Mouse (Mus musculus) C2C12 (cell line): ENCODE measurements at regions not wholly inside any gene's neighbourhood (a gene's known extent, or its start where the extent isn't known, plus 50 kb on each side); places are given as distances from the start of the nearest gene placed in this dataset.

ENCODE experiments used
- H3K27me3 ChIP-seq: one replicate; pipeline ENCODE4 v1.6.1; 2011; ENCODE audit not compliant: control insufficient read depth, insufficient read depth, insufficient read length
- H3K36me3 ChIP-seq: one replicate; pipeline ENCODE4 v1.6.1; 2011; ENCODE audit not compliant: control insufficient read depth, insufficient read depth
- H3K4me3 ChIP-seq: one replicate; pipeline ENCODE4 v1.5.1; 2011; ENCODE audit warnings: mild to moderate bottlenecking, control low read depth; ENCODE audit not compliant: poor library complexity, insufficient read depth, severe bottlenecking
- H3K79me2 ChIP-seq: one replicate; pipeline ENCODE4 v1.6.1; 2011; ENCODE audit not compliant: control insufficient read depth, insufficient read depth
- H3K79me3 ChIP-seq: one replicate; pipeline ENCODE4 v1.6.1; 2011; ENCODE audit warnings: low read depth, control low read depth
- H3ac ChIP-seq: one replicate; pipeline ENCODE3; 2011; ENCODE audit warnings: low read depth; ENCODE audit not compliant: control insufficient read depth, insufficient read length
- CEBPB ChIP-seq: IDR thresholded peaks from one replicate; pipeline ENCODE4 v1.6.1; 2011; ENCODE audit warnings: low read depth, mild to moderate bottlenecking, control low read depth, moderate library complexity
- CTCF ChIP-seq: IDR thresholded peaks from one replicate; pipeline ENCODE4 v1.5.1; 2011; ENCODE audit not compliant: control insufficient read depth, insufficient read depth, insufficient read length
- FOSL1 ChIP-seq: IDR thresholded peaks from one replicate; pipeline ENCODE4 v1.8.0; 2011; ENCODE audit warnings: mild to moderate bottlenecking, low read length; ENCODE audit not compliant: poor library complexity, insufficient read depth, severe bottlenecking
- MAX ChIP-seq: IDR thresholded peaks from one replicate; pipeline ENCODE4 v1.6.1; 2011; ENCODE audit warnings: mild to moderate bottlenecking, control low read depth
- MYOD1 ChIP-seq: IDR thresholded peaks from one replicate; pipeline ENCODE4 v1.6.1; 2011; ENCODE audit warnings: low read depth; ENCODE audit not compliant: control insufficient read depth, insufficient read length
- MYOG ChIP-seq: IDR thresholded peaks from one replicate; pipeline ENCODE4 v1.6.1; 2011; ENCODE audit not compliant: control insufficient read depth, insufficient read length; ENCODE audit errors: extremely low read depth
- USF1 ChIP-seq: IDR thresholded peaks from one replicate; pipeline ENCODE4 v1.6.1; 2011; ENCODE audit warnings: low read depth, mild to moderate bottlenecking, control low read depth, moderate library complexity

GRCm38 (mm10) chr8:88883751-88884390, 160.1 kb downstream of the Sall1 start:
- Histone ChIP-seq H3K79me2 (no peaks in the 10 kb centered on the region), H3K27me3 (no peaks in the 10 kb centered on the region), H3ac (no peak overlapping the region), H3K36me3 (no peaks in the 10 kb centered on the region), H3K79me3 (no peaks in the 10 kb centered on the region), H3K4me3 (no peak overlapping the region)
- TF ChIP-seq MAX, result no peak
- TF ChIP-seq MYOG, result no peak
- TF ChIP-seq FOSL1, result no peak
- no peak for TF ChIP-seq CEBPB
- TF ChIP-seq CTCF, result no peak
- TF ChIP-seq MYOD1, result no peak
- no peak for TF ChIP-seq USF1

GRCm38 (mm10) chr8:88879857-88880256, 164.1 kb downstream of the Sall1 start:
- TF ChIP-seq MYOD1 (no peak), CTCF (no peak), USF1 (no peak), MYOG (no peak), FOSL1 (no peak), CEBPB (no peak), MAX (no peak)
- Histone ChIP-seq H3K79me2 (no peaks in the 10 kb centered on the region), H3K79me3 (no peaks in the 10 kb centered on the region), H3K4me3 (no peak overlapping the region), H3K36me3 (no peaks in the 10 kb centered on the region), H3K27me3 (no peaks in the 10 kb centered on the region), H3ac (no peak overlapping the region)

GRCm38 (mm10) chr8:88877921-88878320, 166.0 kb downstream of the Sall1 start:
- Histone ChIP-seq H3K79me3 (no peaks in the 10 kb centered on the region), H3K79me2 (no peaks in the 10 kb centered on the region), H3ac (no peak overlapping the region), H3K27me3 (no peaks in the 10 kb centered on the region), H3K4me3 (no peak overlapping the region), H3K36me3 (no peaks in the 10 kb centered on the region)
- TF ChIP-seq USF1 (no peak), MYOD1 (no peak), MAX (no peak), FOSL1 (no peak), CEBPB (no peak), MYOG (no peak), CTCF (no peak)

GRCm38 (mm10) chr8:88862846-88863455, 166.1 kb downstream of the Cyld start:
- Histone ChIP-seq H3K27me3 (no peaks in the 10 kb centered on the region), H3K4me3 (no peak overlapping the region), H3K79me3 (no peaks in the 10 kb centered on the region), H3K36me3 (no peaks in the 10 kb centered on the region), H3ac (no peak overlapping the region), H3K79me2 (no peaks in the 10 kb centered on the region)
- no peak for TF ChIP-seq USF1
- no peak for TF ChIP-seq FOSL1
- TF ChIP-seq MAX, result no peak
- TF ChIP-seq MYOD1, result no peak
- no peak for TF ChIP-seq CEBPB
- TF ChIP-seq MYOG, result no peak
- TF ChIP-seq CTCF, result no peak

GRCm38 (mm10) chr8:88857216-88857615, 160.4 kb downstream of the Cyld start:
- Histone ChIP-seq H3ac (no peak overlapping the region), H3K27me3 (no peaks in the 10 kb centered on the region), H3K79me2 (no peaks in the 10 kb centered on the region), H3K79me3 (no peaks in the 10 kb centered on the region), H3K36me3 (no peaks in the 10 kb centered on the region), H3K4me3 (no peak overlapping the region)
- no peak for TF ChIP-seq CEBPB
- TF ChIP-seq MYOG, result no peak
- TF ChIP-seq CTCF, result no peak
- no peak for TF ChIP-seq MYOD1
- TF ChIP-seq USF1, result no peak
- TF ChIP-seq FOSL1, result no peak
- no peak for TF ChIP-seq MAX

- H3K4me3 ChIP-seq, result no peak overlapping the region
- no peaks in the 10 kb centered on the region for H3K79me2 ChIP-seq
- H3ac ChIP-seq, result no peak overlapping the region
- no peaks in the 10 kb centered on the region for H3K36me3 ChIP-seq
- TF ChIP-seq MYOD1, result no peak
- no peaks in the 10 kb centered on the region for H3K79me3 ChIP-seq
- no peaks in the 10 kb centered on the region for H3K27me3 ChIP-seq
Measured at GRCm38 (mm10) chr8:88853200-88853599, 156.4 kb downstream of the Cyld start.
